Mouse (Mus musculus): ENCODE measurements around the gene Pex14. TPM values are rescaled to one million over a fixed set of nuclear protein-coding genes. Genes with fewer than 3 reads are reported as not detected.

Gene Pex14
- polyA plus RNA-seq, 1 experiment from 2014 or later: 46.0 TPM

- Histone ChIP-seq H3K4me1 (replicated peaks; ENCODE audit: control insufficient read depth, insufficient read depth, low read length) (peaks cover 20% of the 10 kb centered on the region), H3K9ac (ENCODE audit: low read length) (no peak overlapping the region)
These were observed 147.8 kb downstream of the Pex14 start for GRCm38 (mm10) chr4:148951821-148952291.

GRCm38 (mm10) chr4:148950932-148951650, 148.6 kb downstream of the Pex14 start:
- H3K27ac ChIP-seq (ENCODE audit: low read depth): 0 out of 2 replicates have a peak overlapping the region, but pooled peaks have one; percentile 27
- H3K4me3 ChIP-seq (ENCODE audit: low read depth, low read length): no peak overlapping the region
- 55% methylated on average over 25 of the region's 25 CpGs for WGBS
- H3K4me1 ChIP-seq (replicated peaks; ENCODE audit: control insufficient read depth, insufficient read depth, low read length): peaks cover 20% of the 10 kb centered on the region
- no peak for ATAC-seq (replicated peaks; ENCODE audit: low FRiP score, low TSS enrichment, low read depth)
- peaks cover 29% of the 10 kb centered on the region for H3K27me3 ChIP-seq (replicated peaks; ENCODE audit: control insufficient read depth, insufficient read depth, low read length)
- H3K36me3 ChIP-seq (ENCODE audit: control insufficient read depth, insufficient read depth, low read length): 0 out of 2 replicates have a peak, but pooled peaks cover 4% of the 10 kb centered on the region
- DNase-seq (ENCODE audit: low spot score): no peak
- no peak overlapping the region for H3K4me2 ChIP-seq (ENCODE audit: low read length)
- H3K9ac ChIP-seq (ENCODE audit: low read length): no peak overlapping the region
- no peaks in the 10 kb centered on the region for H3K9me3 ChIP-seq (ENCODE audit: control insufficient read depth, low read length)

More at GRCm38 (mm10) chr4:148951821-148952291, 147.8 kb downstream of the Pex14 start:
- Histone ChIP-seq H3K4me3 (ENCODE audit: low read depth, low read length) (peak overlapping the region; percentile 28), H3K36me3 (ENCODE audit: control insufficient read depth, insufficient read depth, low read length) (0 out of 2 replicates have a peak, but pooled peaks cover 4% of the 10 kb centered on the region), H3K9me3 (ENCODE audit: control insufficient read depth, low read length) (no peaks in the 10 kb centered on the region), H3K4me2 (ENCODE audit: low read length) (peak overlapping the region; percentile 55), H3K27ac (ENCODE audit: low read depth) (no peak overlapping the region), H3K27me3 (replicated peaks; ENCODE audit: control insufficient read depth, insufficient read depth, low read length) (peaks cover 29% of the 10 kb centered on the region)
- ATAC-seq (replicated peaks; ENCODE audit: low FRiP score, low TSS enrichment, low read depth) (no peak), DNase-seq (ENCODE audit: low spot score) (no peak)
- 20% methylated on average over 41 of the region's 44 CpGs for WGBS

GRCm38 (mm10) chr4:148950487-148950886, 149.2 kb downstream of the Pex14 start:
- no peak for DNase-seq (ENCODE audit: low spot score)

GRCm38 (mm10) chr4:148947833-148948388, 151.8 kb downstream of the Pex14 start:
- no peak for DNase-seq (ENCODE audit: low spot score)
- no peak overlapping the region for H3K27ac ChIP-seq (ENCODE audit: low read depth)
- 26% methylated on average over 10 of the region's 10 CpGs for WGBS

More at GRCm38 (mm10) chr4:148950487-148950886, 149.2 kb downstream of the Pex14 start:
- no peak overlapping the region for H3K9ac ChIP-seq (ENCODE audit: low read length)
- no peaks in the 10 kb centered on the region for H3K9me3 ChIP-seq (ENCODE audit: control insufficient read depth, low read length)
- peaks cover 20% of the 10 kb centered on the region for H3K4me1 ChIP-seq (replicated peaks; ENCODE audit: control insufficient read depth, insufficient read depth, low read length)
- 0 out of 2 replicates have a peak, but pooled peaks cover 4% of the 10 kb centered on the region for H3K36me3 ChIP-seq (ENCODE audit: control insufficient read depth, insufficient read depth, low read length)
- no peak overlapping the region for H3K4me2 ChIP-seq (ENCODE audit: low read length)
- H3K27me3 ChIP-seq (replicated peaks; ENCODE audit: control insufficient read depth, insufficient read depth, low read length): peaks cover 29% of the 10 kb centered on the region
- ATAC-seq (replicated peaks; ENCODE audit: low FRiP score, low TSS enrichment, low read depth): no peak
- 0 out of 2 replicates have a peak overlapping the region, but pooled peaks have one; percentile 27 for H3K27ac ChIP-seq (ENCODE audit: low read depth)
- WGBS: 80% methylated on average over 6 of the region's 6 CpGs
- no peak overlapping the region for H3K4me3 ChIP-seq (ENCODE audit: low read depth, low read length)

GRCm38 (mm10) chr4:148946071-148946470, 153.6 kb downstream of the Pex14 start:
- Histone ChIP-seq H3K9me3 (ENCODE audit: control insufficient read depth, low read length) (no peaks in the 10 kb centered on the region), H3K4me2 (ENCODE audit: low read length) (no peak overlapping the region), H3K27ac (ENCODE audit: low read depth) (no peak overlapping the region), H3K36me3 (ENCODE audit: control insufficient read depth, insufficient read depth, low read length) (no peaks in the 10 kb centered on the region), H3K4me3 (ENCODE audit: low read depth, low read length) (no peak overlapping the region), H3K4me1 (replicated peaks; ENCODE audit: control insufficient read depth, insufficient read depth, low read length) (peaks cover 13% of the 10 kb centered on the region), H3K27me3 (replicated peaks; ENCODE audit: control insufficient read depth, insufficient read depth, low read length) (peaks cover 2% of the 10 kb centered on the region), H3K9ac (ENCODE audit: low read length) (no peak overlapping the region)
- DNase-seq (ENCODE audit: low spot score) (no peak), ATAC-seq (replicated peaks; ENCODE audit: low FRiP score, low TSS enrichment, low read depth) (no peak)
- WGBS: 89% methylated on average over 8 of the region's 8 CpGs

More at GRCm38 (mm10) chr4:148947833-148948388, 151.8 kb downstream of the Pex14 start:
- Histone ChIP-seq H3K4me1 (replicated peaks; ENCODE audit: control insufficient read depth, insufficient read depth, low read length) (peaks cover 20% of the 10 kb centered on the region), H3K36me3 (ENCODE audit: control insufficient read depth, insufficient read depth, low read length) (no peaks in the 10 kb centered on the region), H3K27me3 (replicated peaks; ENCODE audit: control insufficient read depth, insufficient read depth, low read length) (peaks cover 19% of the 10 kb centered on the region), H3K4me2 (ENCODE audit: low read length) (no peak overlapping the region), H3K4me3 (ENCODE audit: low read depth, low read length) (no peak overlapping the region), H3K9ac (ENCODE audit: low read length) (no peak overlapping the region), H3K9me3 (ENCODE audit: control insufficient read depth, low read length) (no peaks in the 10 kb centered on the region)
- 0 out of 2 replicates have a peak, but pooled peaks have one; percentile 8 for ATAC-seq (replicated peaks; ENCODE audit: low FRiP score, low TSS enrichment, low read depth)

GRCm38 (mm10) chr4:148945476-148945881, 154.2 kb downstream of the Pex14 start:
- Histone ChIP-seq H3K4me1 (replicated peaks; ENCODE audit: control insufficient read depth, insufficient read depth, low read length) (peaks cover 18% of the 10 kb centered on the region), H3K9ac (ENCODE audit: low read length) (no peak overlapping the region), H3K27ac (ENCODE audit: low read depth) (no peak overlapping the region), H3K36me3 (ENCODE audit: control insufficient read depth, insufficient read depth, low read length) (no peaks in the 10 kb centered on the region), H3K4me3 (ENCODE audit: low read depth, low read length) (no peak overlapping the region), H3K9me3 (ENCODE audit: control insufficient read depth, low read length) (no peaks in the 10 kb centered on the region), H3K27me3 (replicated peaks; ENCODE audit: control insufficient read depth, insufficient read depth, low read length) (no peaks in the 10 kb centered on the region), H3K4me2 (ENCODE audit: low read length) (no peak overlapping the region)
- no peak for ATAC-seq (replicated peaks; ENCODE audit: low FRiP score, low TSS enrichment, low read depth)
- 81% methylated on average over 4 of the region's 4 CpGs for WGBS
- no peak for DNase-seq (ENCODE audit: low spot score)

GRCm38 (mm10) chr4:148943099-148943498, 156.6 kb downstream of the Pex14 start:
- no peak overlapping the region for H3K4me3 ChIP-seq (ENCODE audit: low read depth, low read length)
- H3K27ac ChIP-seq (ENCODE audit: low read depth): no peak overlapping the region
- no peak overlapping the region for H3K9ac ChIP-seq (ENCODE audit: low read length)
- WGBS: 42% methylated on average over 5 of the region's 5 CpGs
- no peak for ATAC-seq (replicated peaks; ENCODE audit: low FRiP score, low TSS enrichment, low read depth)
- H3K9me3 ChIP-seq (ENCODE audit: control insufficient read depth, low read length): no peaks in the 10 kb centered on the region
- peaks cover 20% of the 10 kb centered on the region for H3K4me1 ChIP-seq (replicated peaks; ENCODE audit: control insufficient read depth, insufficient read depth, low read length)
- no peaks in the 10 kb centered on the region for H3K27me3 ChIP-seq (replicated peaks; ENCODE audit: control insufficient read depth, insufficient read depth, low read length)
- H3K36me3 ChIP-seq (ENCODE audit: control insufficient read depth, insufficient read depth, low read length): 0 out of 2 replicates have a peak, but pooled peaks cover 6% of the 10 kb centered on the region
- no peak for DNase-seq (ENCODE audit: low spot score)
- H3K4me2 ChIP-seq (ENCODE audit: low read length): no peak overlapping the region

GRCm38 (mm10) chr4:148941321-148941720, 158.4 kb downstream of the Pex14 start:
- Histone ChIP-seq H3K27ac (ENCODE audit: low read depth) (peak overlapping the region; percentile 70), H3K27me3 (replicated peaks; ENCODE audit: control insufficient read depth, insufficient read depth, low read length) (no peaks in the 10 kb centered on the region), H3K9me3 (ENCODE audit: control insufficient read depth, low read length) (no peaks in the 10 kb centered on the region), H3K36me3 (ENCODE audit: control insufficient read depth, insufficient read depth, low read length) (0 out of 2 replicates have a peak, but pooled peaks cover 6% of the 10 kb centered on the region), H3K9ac (ENCODE audit: low read length) (0 out of 2 replicates have a peak overlapping the region, but pooled peaks have one; percentile 7), H3K4me2 (ENCODE audit: low read length) (peak overlapping the region; percentile 37; the same call in 1 of the 2 replicates), H3K4me1 (replicated peaks; ENCODE audit: control insufficient read depth, insufficient read depth, low read length) (peaks cover 23% of the 10 kb centered on the region), H3K4me3 (ENCODE audit: low read depth, low read length) (no peak overlapping the region)
- 60% methylated on average over 11 of the region's 11 CpGs for WGBS
- ATAC-seq (replicated peaks; ENCODE audit: low FRiP score, low TSS enrichment, low read depth) (no peak), DNase-seq (ENCODE audit: low spot score) (no peak)

All from intestine, embryonic 14.5 days (tissue).